Mouse (Mus musculus): ENCODE results near the gene Tube1. TPM values are rescaled to one million over a fixed set of nuclear protein-coding genes. Genes with fewer than 3 reads are reported as not detected.

Tube1 gene
- polyA plus RNA-seq, 1 experiment, result not detected

- H3K4me1 ChIP-seq (ENCODE audit: control insufficient read depth, insufficient read depth, low read length), result no peaks in the 10 kb centered on the region
- TF ChIP-seq POLR2A (IDR thresholded peaks at IDR 0.05; ENCODE audit: insufficient read depth, low read depth, low read length), result no peak
- TF ChIP-seq CTCF (IDR thresholded peaks at IDR 0.05; ENCODE audit: insufficient read depth, low read depth, low read length), result no peak
- no peak overlapping the region for H3K4me3 ChIP-seq (ENCODE audit: insufficient read depth, low read depth, low read length)
- WGBS, result 22% methylated on average over 4 of the region's 4 CpGs
- no peak overlapping the region for H3K27ac ChIP-seq (ENCODE audit: insufficient read depth, low read depth, low read length)
Measured at GRCm38 (mm10) chr10:39121412-39121811, 12.4 kb upstream of the Tube1 start.

DNA sequence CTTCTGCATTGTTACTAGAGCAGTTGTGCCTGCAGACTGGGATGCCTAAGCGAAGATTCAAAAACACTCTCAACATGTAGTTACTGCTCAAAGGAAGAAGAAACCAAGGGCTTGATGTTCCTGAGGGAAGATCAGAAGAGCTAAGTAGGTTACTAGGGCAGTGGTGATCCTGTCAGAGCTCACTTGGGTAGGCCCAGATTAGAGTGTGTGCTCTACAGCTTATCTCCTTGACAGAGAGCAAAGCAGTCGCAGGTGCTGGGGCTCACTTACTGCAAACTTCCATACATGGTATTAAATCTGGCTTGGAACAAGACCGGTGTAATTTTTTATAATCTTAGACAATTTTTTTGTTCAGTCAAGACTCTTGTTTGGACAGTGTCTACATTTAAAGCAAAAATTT lies 4.0 kb downstream of the Tube1 start:
- WGBS, result 84% methylated on average over 3 of the region's 3 CpGs
- no peak overlapping the region for H3K27ac ChIP-seq (ENCODE audit: insufficient read depth, low read depth, low read length)
- no peaks in the 10 kb centered on the region for H3K4me1 ChIP-seq (ENCODE audit: control insufficient read depth, insufficient read depth, low read length)
- no peak overlapping the region for H3K4me3 ChIP-seq (ENCODE audit: insufficient read depth, low read depth, low read length)
- TF ChIP-seq POLR2A (IDR thresholded peaks at IDR 0.05; ENCODE audit: insufficient read depth, low read depth, low read length) (no peak), CTCF (IDR thresholded peaks at IDR 0.05; ENCODE audit: insufficient read depth, low read depth, low read length) (no peak)

GRCm38 (mm10) chr10:39138761-39139160 lies 5.0 kb downstream of the Tube1 start:
- Histone ChIP-seq H3K27ac (ENCODE audit: insufficient read depth, low read depth, low read length) (no peak overlapping the region), H3K4me1 (ENCODE audit: control insufficient read depth, insufficient read depth, low read length) (no peaks in the 10 kb centered on the region), H3K4me3 (ENCODE audit: insufficient read depth, low read depth, low read length) (no peak overlapping the region)
- WGBS, result 87% methylated on average over 6 of the region's 6 CpGs
- no peak for TF ChIP-seq POLR2A (IDR thresholded peaks at IDR 0.05; ENCODE audit: insufficient read depth, low read depth, low read length)
- TF ChIP-seq CTCF (IDR thresholded peaks at IDR 0.05; ENCODE audit: insufficient read depth, low read depth, low read length), result no peak

DNA sequence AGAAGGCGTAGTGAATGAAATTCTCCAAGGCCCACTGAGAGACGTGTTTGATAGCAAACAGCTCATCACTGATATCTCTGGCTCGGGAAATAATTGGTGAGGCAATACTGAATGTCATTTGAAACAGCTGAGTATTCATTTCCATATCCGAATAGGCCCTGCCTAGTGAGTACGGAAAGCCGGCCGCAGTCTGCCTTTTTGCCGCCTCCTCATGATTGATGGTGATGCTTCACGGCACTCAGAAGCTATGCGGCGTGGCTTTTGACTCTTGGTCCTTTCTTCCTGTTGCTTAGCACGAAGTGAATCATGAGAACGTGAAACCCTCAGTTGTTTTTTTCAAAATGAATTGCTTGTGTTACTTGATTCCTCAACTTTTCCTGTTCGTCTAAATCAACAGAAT lies 7.1 kb downstream of the Tube1 start:
- Histone ChIP-seq H3K4me3 (ENCODE audit: insufficient read depth, low read depth, low read length) (no peak overlapping the region), H3K27ac (ENCODE audit: insufficient read depth, low read depth, low read length) (no peak overlapping the region), H3K4me1 (ENCODE audit: control insufficient read depth, insufficient read depth, low read length) (no peaks in the 10 kb centered on the region)
- TF ChIP-seq POLR2A (IDR thresholded peaks at IDR 0.05; ENCODE audit: insufficient read depth, low read depth, low read length), result no peak
- no peak for TF ChIP-seq CTCF (IDR thresholded peaks at IDR 0.05; ENCODE audit: insufficient read depth, low read depth, low read length)
- 92% methylated on average over 14 of the region's 14 CpGs for WGBS

DNA sequence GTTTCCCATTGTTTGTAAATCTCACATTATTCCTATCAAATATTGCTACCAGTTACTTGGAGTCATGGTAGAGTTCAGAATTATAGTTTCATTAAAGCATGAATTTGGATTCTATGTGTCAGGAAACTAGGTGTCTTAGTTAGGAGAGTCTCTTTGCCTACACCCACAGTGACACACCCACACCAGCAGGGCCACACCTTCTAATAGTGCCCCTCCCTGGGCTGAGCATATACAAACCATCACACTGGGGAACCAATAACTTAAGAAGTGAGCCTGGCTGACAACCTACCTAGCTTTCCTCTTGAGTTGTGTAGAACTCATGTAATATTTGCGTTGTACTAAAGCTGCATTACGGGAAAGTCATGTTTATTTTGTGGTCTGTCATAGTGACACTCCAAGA lies 7.6 kb downstream of the Tube1 start:
- H3K4me1 ChIP-seq (ENCODE audit: control insufficient read depth, insufficient read depth, low read length), result no peaks in the 10 kb centered on the region
- H3K27ac ChIP-seq (ENCODE audit: insufficient read depth, low read depth, low read length), result no peak overlapping the region
- 98% methylated on average over 2 of the region's 2 CpGs for WGBS
- no peak for TF ChIP-seq POLR2A (IDR thresholded peaks at IDR 0.05; ENCODE audit: insufficient read depth, low read depth, low read length)
- no peak for TF ChIP-seq CTCF (IDR thresholded peaks at IDR 0.05; ENCODE audit: insufficient read depth, low read depth, low read length)
- no peak overlapping the region for H3K4me3 ChIP-seq (ENCODE audit: insufficient read depth, low read depth, low read length)

GRCm38 (mm10) chr10:39142216-39142615 lies 8.4 kb downstream of the Tube1 start:
- Histone ChIP-seq H3K4me3 (ENCODE audit: insufficient read depth, low read depth, low read length) (no peak overlapping the region), H3K4me1 (ENCODE audit: control insufficient read depth, insufficient read depth, low read length) (no peaks in the 10 kb centered on the region), H3K27ac (ENCODE audit: insufficient read depth, low read depth, low read length) (no peak overlapping the region)
- TF ChIP-seq POLR2A (IDR thresholded peaks at IDR 0.05; ENCODE audit: insufficient read depth, low read depth, low read length) (no peak), CTCF (IDR thresholded peaks at IDR 0.05; ENCODE audit: insufficient read depth, low read depth, low read length) (no peak)
- WGBS, result 84% methylated on average over 12 of the region's 12 CpGs

DNA sequence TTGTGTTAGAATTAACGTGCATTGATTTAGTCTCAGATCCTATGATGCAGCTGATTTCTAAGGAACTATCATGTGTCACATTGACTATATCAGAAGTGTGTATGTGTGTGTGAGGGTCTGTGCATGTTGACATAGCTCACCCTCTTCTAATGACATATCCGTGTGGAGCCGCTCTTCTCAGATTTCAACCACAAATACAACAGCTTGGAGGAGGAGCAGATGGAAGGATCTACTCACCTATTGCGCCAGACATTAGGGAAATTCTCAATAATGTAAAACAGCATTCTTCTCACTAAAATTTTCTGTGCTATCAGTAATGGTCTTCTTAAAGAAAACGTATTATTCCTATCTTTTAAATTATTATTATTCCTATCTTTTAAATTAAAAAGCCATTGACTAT lies 22.9 kb downstream of the Tube1 start:
- Histone ChIP-seq H3K4me3 (ENCODE audit: insufficient read depth, low read depth, low read length) (no peak overlapping the region), H3K4me1 (ENCODE audit: control insufficient read depth, insufficient read depth, low read length) (no peaks in the 10 kb centered on the region), H3K27ac (ENCODE audit: insufficient read depth, low read depth, low read length) (no peak overlapping the region)
- TF ChIP-seq CTCF (IDR thresholded peaks at IDR 0.05; ENCODE audit: insufficient read depth, low read depth, low read length) (no peak), POLR2A (IDR thresholded peaks at IDR 0.05; ENCODE audit: insufficient read depth, low read depth, low read length) (no peak)
- WGBS, result 91% methylated on average over 5 of the region's 5 CpGs

GRCm38 (mm10) chr10:39157321-39157720 lies 23.5 kb downstream of the Tube1 start:
- Histone ChIP-seq H3K4me3 (ENCODE audit: insufficient read depth, low read depth, low read length) (no peak overlapping the region), H3K4me1 (ENCODE audit: control insufficient read depth, insufficient read depth, low read length) (no peaks in the 10 kb centered on the region), H3K27ac (ENCODE audit: insufficient read depth, low read depth, low read length) (no peak overlapping the region)
- 94% methylated on average over 1 of the region's 1 CpGs for WGBS
- no peak for TF ChIP-seq CTCF (IDR thresholded peaks at IDR 0.05; ENCODE audit: insufficient read depth, low read depth, low read length)
- TF ChIP-seq POLR2A (IDR thresholded peaks at IDR 0.05; ENCODE audit: insufficient read depth, low read depth, low read length), result no peak

DNA sequence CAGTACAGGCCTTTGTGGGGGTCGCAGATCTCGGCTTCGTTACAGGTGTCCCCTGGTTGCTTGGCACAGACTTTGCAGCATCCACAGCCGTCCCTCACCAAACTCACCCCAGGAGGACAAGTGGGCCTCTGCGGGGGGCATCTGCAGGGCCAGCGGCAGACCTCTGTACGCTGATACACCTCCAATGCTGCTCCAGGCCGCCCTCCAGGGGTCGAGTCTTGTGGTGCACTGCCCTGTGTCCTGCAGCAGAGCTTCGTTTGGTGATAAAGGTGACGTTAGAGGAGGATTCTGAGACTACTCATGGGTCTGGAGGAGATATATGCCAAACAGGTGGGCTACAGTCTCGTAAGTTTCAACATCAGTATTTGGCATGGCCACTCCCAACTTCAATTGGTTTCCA lies 24.5 kb downstream of the Tube1 start:
- H3K27ac ChIP-seq (ENCODE audit: insufficient read depth, low read depth, low read length), result no peak overlapping the region
- no peak overlapping the region for H3K4me3 ChIP-seq (ENCODE audit: insufficient read depth, low read depth, low read length)
- TF ChIP-seq CTCF (IDR thresholded peaks at IDR 0.05; ENCODE audit: insufficient read depth, low read depth, low read length) (no peak), POLR2A (IDR thresholded peaks at IDR 0.05; ENCODE audit: insufficient read depth, low read depth, low read length) (no peak)
- H3K4me1 ChIP-seq (ENCODE audit: control insufficient read depth, insufficient read depth, low read length), result no peaks in the 10 kb centered on the region
- WGBS, result 61% methylated on average over 12 of the region's 12 CpGs

GRCm38 (mm10) chr10:39161406-39161805 lies 27.6 kb downstream of the Tube1 start:
- Histone ChIP-seq H3K4me3 (ENCODE audit: insufficient read depth, low read depth, low read length) (no peak overlapping the region), H3K4me1 (ENCODE audit: control insufficient read depth, insufficient read depth, low read length) (no peaks in the 10 kb centered on the region), H3K27ac (ENCODE audit: insufficient read depth, low read depth, low read length) (no peak overlapping the region)
- 91% methylated on average over 1 of the region's 1 CpGs for WGBS
- TF ChIP-seq POLR2A (IDR thresholded peaks at IDR 0.05; ENCODE audit: insufficient read depth, low read depth, low read length) (no peak), CTCF (IDR thresholded peaks at IDR 0.05; ENCODE audit: insufficient read depth, low read depth, low read length) (no peak)
